Mouse (Mus musculus): ENCODE data around the gene 6330409D20Rik.

GRCm38 (mm10) chr2:32730854-32731253 lies 10.0 kb downstream of the 6330409D20Rik start:
- no peak for TF ChIP-seq CTCF (IDR thresholded peaks at IDR 0.05; ENCODE audit: extremely low read depth, insufficient read length, insufficient replicate concordance, low read depth, low read length)
- no peak for TF ChIP-seq POLR2A (IDR thresholded peaks at IDR 0.05; ENCODE audit: low read depth, low read length)
